Mouse (Mus musculus) heart, adult 2 months (tissue): ENCODE measurements around the gene Ssb.

ENCODE experiments used
- CTCF ChIP-seq: fragments of 200-600 bp; IDR thresholded peaks from 2 replicates; pipeline ENCODE4 v1.8.1; 2022; ENCODE audit warnings: antibody characterized with exemption, mild to moderate bottlenecking, moderate library complexity
- POLR2A ChIP-seq: fragments of 200-500 bp; IDR thresholded peaks from 2 replicates; pipeline ENCODE4 v1.6.1; 2011; ENCODE audit warnings: mild to moderate bottlenecking, low read depth, low read length, control low read depth; ENCODE audit not compliant: insufficient read depth

DNA sequence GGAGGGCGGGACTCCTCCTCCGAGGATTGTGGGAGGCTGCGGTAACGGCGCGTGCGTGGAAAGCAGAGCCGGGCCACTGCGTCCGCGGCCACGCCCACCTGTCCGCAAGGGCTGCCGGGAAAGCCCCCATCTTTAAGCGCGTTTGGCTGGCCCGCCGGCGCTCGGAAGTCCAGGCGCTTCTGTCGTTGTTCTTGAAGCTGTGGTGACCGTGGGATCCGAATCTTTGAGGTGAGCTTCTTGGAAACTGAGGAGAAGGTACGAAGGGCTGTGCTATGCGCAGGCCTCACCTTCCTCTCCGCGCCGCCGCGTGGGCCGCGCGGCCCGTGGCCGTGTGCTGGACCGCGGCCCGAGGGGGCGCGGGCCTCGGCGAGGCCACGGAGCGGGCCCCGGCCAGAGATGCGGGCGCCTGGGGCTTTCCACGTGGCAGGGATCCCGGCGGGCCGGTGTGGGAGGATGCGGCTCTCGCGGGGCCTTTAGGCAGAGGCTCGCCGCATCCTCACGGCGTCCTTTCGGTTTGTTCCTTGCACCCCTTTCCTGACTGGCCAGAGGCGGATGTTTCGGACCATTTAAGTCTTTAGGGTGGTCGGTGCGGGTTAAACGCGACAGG lies at the start of gene Ssb:
- TF ChIP-seq CTCF (no peak), POLR2A (peak; percentile 84)
